Mouse (Mus musculus) CD4-positive helper T cell, adult 2 months (primary cell): ENCODE results near the gene Ppp1r27.
"Not testable (repeated sequence)": the region's sequence is repeated elsewhere in the genome, so short reads cannot be mapped to it uniquely, and the experiment has no call there.

Source experiments
- DNase-seq: peaks from one replicate; pipeline ENCODE4 v3.0.0-alpha.2; 2012; ENCODE audit warnings: low read depth, missing footprints, low spot score

Gene Ppp1r27

DNA sequence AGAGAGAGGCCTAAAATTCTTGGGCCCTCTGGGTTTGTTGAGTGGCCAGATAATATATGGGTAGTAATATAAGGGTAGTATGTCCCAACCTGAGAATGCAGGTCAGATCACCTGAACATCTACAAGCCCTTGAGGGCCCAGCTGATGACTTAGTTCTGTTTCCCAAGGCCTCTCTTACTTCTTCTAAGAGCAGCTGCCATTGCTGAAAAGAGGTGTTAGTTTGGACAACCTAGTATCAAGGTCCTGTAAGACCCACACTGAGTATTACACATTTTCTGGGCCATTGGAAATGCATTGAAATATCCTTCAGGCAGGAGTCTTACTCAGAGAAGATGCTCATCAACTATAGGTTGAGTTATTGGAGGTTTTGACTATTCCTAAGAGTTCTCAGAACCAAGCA, 25.0 kb upstream of the Ppp1r27 start:
- DNase-seq, result no peak

DNA sequence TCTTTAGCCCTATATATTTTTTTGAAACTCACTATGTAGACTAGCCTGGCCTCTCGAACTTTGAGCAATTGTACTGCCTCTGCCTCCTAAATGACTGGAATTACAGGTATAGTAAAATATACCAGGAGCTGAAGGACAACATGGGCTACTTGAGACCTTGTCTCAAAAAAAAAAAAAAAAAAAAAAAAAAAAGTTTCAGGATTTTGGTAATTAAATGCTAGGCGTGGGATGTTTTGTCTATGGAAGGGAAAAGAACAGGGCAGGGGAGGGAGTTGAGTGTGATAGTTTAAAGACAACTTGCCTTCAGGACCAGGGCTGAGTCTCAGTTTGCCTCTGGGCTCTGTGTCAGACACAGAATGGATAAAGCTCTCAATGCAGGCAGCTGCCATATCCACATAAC, 24.1 kb upstream of the Ppp1r27 start:
- DNase-seq, result no peak

DNA sequence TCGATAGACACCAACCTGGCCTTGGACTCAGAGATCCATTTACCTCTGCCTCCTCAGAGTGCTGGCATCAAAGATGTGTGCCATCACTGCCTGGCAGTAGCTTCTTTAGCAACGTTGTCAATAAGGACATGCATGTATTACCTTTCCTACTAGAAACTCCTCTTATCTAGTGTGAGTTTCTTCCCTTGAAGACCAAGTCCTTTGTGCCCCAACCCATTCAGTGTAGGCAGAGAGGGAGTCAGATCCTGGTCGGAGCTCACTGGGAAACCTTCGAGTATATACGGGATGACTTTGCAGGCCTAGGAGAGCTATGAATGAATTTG, 23.3 kb upstream of the Ppp1r27 start:
- no peak for DNase-seq

DNA sequence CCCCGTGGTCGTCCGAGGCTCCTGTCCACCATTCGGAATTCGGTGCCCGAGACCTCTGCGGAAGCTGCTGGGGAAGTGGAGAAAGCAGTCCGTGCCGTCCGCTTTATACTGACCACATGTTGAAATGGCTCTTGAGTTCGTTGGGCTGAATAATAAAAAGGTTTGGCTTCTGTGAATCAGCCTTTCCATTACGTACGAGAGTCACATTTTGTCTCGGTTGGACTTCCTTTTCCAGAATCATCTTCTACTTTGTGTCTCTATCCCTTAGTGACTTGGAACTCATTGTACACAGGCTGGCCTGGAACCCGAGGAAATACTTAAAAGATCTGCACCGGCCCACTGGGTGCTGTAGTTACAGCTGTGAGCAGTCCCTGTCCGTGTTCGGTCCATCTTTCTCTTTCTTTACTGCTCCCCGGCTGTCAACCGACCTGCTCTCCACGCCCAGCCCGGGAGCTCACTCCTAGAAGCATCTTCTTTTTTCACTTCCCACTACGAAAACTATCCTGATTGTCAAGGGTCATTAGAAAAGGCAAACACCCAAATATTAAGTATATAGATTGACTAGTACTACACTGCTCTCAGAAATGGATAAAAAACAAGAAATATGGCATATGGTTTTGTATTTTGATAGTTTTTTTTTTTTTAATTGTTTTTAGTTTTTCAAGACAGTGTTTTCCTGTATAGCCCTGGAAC, 22.8 kb upstream of the Ppp1r27 start:
- DNase-seq, result peak; percentile 87

DNA sequence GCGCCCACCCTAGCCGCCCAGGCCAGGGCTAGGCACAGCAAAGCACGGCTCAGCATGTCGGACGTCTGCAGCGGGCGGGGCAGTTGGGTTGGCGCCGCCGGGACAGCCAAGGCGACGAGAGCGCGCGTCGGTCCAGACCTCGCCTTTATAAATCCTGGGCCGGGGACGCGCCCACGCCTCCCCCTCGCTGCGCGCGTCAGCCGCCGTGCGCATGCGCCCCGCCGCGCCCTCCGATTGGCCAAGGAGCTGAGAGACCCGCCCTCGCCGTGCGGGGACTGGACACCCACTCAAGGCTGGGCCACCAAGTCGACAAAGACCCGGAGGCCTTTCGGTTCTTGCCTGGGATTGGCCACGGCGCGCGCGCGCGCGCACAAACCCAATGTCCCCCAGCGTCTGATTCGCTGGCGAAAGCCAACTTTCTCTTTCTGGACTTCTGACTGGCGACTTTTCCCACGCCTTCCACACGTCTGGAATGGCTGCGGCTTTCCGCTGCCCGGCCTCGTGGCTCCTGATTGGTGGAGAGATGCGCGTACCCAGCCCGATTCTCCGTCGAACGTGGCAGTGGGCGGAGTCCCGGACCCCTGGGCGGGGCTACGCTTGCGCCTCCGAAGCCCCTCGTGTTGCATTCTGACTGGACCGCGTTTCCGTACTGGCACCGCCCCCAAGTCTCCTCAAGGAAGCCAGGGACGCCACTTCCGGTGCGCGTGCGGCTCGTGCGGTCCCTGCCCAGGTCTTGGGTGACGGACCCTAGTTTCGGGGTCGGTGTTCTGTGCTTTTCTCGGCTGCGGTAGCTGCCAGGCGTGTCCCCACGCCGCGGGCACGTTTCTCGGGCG, 22.0 kb upstream of the Ppp1r27 start, which contains the start of gene P4hb:
Gene P4hb, minus strand, starts transcription at position 502 of the 833 bp plus-strand sequence.
- DNase-seq, result peak; percentile 100

DNA sequence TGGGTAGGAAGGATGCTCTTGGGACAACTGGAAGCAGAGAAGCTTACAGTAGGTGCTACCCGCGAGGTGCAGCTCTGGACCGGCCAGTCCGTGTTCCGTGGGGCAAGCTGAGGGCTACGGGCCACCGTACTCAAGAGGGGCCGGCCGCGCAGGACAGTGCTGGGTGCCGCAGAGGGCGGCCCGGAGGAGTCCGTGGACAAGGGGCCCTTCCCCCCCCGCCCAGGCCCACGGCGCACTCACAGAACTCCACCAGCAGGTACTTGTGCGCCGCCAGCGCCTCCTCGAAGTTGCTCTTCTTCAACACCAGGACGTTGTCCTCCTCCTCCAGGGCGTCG, 21.5 kb upstream of the Ppp1r27 start:
- no peak for DNase-seq

DNA sequence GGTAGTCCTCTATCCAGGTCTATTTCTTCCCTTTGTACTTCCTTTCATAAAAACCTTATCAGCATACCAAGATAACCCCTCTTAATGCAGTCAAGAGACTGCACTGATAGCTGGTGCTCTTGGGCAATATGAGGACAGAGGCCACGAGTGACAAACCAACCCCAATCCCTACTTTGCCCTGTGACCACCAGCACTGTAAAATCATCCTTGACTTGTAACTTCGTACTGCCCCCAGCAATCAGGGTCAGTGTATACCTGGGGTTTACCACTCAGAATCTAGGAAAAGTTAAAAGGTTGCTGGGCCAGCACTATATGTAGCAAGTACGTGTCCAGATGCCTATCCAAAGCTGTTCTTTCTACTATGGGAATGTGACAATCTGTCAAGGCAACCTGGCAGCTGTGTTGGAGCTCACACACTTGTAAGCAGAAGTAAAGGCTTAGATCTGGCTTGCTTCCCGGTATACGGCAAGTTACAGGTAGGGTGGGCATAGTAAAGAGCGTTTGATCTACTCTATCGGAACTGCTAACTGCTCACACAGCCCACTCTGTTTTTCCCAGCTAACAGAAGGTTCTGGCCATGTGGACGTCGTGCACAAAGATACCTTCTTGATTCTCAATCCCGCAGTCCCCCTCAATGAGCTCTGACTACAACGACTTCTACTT, 21.0 kb upstream of the Ppp1r27 start:
- DNase-seq, result no peak

DNA sequence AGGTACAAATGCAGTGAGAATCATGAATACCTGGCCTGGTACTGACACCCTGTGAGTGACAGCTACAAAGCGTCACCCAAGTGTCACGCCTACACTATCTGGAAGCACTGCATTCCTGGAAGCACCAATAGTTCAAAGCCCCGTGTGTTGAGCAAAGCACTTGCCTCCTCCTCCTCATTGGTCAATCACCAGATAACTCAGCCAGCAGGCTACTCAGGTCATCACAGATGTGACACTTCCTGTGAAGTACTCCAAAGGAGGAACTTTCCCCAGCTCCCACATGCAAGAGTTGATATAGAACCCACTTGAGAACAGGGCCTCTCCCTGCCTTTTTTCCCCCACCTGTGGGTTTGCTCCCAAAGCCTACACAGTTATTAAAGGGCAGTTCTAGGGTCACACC, 20.2 kb upstream of the Ppp1r27 start:
- no peak for DNase-seq

DNA sequence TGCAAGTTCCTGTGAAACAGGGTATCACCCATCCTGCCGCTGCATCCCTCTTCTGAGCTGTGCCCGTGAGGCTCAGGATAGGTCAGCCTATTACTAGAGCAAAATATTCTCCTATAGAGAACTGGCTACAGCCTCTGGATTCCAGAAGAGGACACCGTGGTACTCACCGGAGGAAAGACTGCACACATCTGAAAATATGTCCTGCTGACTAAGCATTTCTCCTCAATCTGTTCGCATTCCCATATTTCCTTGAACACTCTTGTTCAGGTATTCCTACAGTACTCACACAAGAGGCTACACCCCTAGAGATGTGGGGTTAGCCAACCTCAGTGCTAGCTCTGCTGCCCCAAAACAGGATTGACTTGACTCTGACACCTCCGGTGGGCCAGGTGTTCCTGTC, 17.4 kb upstream of the Ppp1r27 start:
- DNase-seq, result no peak

DNA sequence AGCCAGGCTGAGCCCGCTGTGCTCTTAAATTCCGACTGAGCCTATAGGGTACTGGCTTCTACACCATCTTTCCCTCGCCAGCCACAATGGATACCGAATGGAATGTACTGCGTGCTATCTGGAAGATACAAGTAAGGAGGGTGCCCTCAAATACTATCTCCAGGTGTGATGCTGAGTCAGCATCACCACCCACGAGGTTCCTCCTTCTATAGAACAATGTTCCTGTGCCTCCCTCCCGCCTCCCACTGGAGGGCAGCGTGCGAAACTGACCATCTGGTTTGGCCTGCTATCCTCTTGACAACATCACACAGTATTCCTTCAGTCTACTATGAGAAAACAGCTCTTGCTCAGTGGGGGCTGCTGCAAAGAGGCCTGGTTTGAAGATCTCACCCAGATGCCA, 14.2 kb upstream of the Ppp1r27 start:
- DNase-seq, result no peak

DNA sequence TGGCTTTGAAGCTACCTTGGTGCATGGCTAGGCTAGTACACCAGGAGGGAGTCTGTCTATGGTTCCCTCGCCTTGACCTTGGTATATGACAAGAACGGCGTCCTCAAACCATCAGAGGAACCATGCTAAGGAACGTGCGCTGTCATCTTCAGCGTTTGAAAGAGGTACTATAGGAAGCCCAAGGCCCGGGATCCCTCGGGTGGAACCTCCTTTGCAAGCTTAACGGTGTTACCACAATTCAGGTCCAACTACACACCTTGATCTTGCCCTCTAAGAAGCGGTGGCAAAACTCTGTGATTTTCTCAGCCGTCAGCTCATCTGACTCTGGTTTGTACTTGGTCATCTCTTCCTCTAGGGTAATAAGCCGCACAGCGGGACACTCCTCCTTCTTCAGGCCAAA, 12.0 kb upstream of the Ppp1r27 start:
- no peak for DNase-seq

DNA sequence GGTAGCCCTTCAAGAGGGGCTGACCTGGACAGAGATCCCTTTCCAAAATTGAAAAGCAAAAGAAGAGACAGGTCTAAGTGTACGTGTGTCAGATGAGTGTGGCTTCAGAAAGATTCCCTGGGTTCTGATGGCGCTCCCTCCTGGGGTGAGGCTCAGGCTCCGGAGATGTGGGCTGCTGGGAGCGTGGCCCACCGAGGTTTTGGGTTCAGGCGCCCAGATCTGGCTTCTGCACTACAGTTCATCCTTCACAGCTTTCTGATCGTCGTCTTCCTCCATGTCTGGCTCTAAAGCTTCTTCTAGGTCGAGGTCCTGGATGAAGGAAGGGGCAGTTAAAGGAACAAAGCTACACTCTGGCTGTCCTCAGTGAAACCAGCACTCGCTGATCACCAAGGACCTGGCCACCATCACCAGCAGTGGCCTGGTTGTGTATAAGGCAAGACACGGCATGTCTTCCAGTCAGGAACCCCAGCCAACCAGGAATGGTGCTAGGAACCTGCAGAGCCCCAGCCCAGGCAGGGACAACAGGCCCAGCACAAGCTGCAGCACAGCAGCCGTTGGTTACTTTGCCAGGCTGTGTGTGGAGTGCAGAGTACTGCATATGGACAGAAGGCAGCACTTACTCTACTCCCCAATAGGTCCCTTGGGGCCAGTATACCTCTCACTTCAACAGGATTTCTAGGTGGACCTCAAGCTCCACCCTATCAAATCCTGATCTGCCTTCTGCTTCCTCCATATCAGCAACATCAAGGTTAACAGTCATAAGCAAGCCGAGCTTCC, 10.2 kb upstream of the Ppp1r27 start:
- DNase-seq, result no peak

DNA sequence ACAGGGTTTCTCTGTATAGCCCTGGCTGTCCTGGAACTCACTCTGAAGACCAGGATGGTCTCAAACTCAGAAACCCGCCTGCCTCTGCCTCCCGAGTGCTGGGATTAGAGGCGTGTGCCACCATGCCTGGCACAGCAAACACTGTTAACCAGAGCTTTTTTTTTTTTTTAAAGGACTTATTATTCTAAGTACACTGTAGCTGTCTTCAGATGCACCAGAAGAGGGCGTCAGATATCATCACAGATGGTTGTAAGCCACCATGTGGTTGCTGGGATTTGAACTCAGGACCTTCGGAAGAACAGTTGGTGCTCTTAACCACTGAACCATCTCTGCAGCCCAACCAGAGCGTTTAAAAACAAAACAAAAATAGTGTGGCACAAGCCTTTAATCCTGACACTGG, 7.9 kb upstream of the Ppp1r27 start:
- DNase-seq, result not testable (repeated sequence)

DNA sequence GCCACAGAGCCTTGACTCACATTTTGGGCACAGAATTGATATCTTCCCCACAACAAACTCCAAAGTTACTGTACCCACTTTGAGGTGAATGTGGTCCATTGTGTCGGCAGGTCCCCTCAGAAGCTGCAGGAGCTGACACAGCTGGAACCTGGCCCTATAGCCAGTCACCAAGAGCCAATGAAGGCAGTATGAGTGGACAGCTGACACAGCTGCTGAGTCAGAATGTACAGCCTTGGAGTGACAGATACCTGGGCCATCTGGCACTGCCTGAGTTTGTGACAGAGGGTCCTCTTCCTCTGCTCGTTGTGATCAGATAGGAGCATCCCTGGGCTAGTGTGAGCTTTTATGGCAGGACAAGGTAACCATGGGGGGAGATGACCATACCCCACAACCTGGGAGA, 4.3 kb upstream of the Ppp1r27 start:
- DNase-seq, result no peak

DNA sequence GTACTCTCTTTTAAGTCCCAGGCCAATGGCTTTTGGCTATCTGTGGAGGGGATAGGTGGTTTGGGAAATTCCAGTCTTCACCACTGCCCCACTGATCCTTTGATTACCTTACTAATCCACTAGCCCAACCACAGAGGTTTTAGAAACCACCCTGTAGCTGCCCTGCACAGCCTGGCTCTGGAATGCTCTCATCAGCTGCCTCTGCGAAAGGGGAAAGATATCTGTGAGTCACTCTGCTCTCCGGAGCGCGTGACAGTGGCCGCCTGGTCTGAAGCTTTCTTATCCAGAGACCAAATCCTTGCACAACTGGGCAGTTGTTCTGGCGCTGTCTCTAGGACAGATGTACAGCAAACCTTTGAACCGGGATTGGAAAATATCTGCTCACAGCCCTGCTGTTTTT, 3.9 kb upstream of the Ppp1r27 start:
- DNase-seq, result no peak

DNA sequence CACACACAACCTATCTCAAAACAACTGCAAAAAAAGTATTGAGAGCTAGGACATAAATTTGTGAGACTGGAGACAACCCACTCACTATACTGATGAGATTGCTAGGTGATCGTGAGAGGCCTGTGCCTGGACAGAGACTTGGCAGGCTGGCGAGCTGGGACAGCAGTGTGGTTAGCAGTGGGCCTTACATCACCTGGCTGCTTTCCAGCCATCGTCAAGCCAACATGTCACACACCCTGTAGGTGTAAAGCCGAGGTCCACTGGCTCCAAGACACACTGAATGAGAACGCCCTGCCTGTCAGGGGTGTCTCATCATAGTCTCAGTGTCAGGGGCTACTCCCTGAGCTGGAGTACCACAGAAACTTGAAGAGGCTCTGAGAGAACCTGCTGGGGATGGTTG, 1.8 kb upstream of the Ppp1r27 start:
- DNase-seq, result no peak

DNA sequence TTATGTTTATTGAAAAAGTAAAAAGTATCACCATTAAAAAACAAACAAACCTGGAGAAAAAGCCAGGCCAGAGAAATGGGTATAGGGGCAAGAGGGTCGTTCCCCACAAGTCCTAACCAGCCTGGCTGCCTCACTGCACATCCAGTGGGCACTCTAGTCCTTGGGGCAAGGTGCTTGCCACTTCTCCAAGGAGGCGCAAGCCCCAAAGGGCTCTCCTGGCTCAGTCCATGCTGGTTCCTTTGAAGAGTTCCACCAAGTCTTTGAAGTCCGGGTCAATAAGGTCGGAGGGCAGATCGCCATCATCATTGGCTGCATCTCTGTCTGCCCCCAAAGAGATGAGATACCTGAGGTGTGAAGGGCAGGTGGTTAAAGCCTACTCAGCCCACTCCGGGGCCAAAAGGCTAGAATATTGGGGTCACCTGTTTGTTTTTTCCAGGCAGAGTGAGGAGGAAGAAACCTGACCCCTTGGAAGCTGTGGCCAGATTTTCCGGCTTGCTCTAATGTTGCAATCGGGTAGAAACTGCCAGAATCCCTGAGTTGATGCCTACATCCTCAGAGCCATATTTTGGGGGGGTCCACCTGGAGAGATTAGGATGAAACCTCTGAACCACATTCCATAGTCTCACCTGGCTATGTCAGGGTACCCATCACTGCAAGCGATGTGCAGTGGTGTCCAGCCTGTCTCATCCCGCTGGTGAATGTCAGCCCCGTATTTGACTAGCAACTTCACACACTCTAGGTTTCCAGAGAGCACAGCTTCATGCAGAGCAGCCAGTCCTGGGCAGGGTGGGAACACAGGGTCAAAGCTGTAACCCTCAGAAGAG, 734 bp downstream of the Ppp1r27 start:
- no peak for DNase-seq

DNA sequence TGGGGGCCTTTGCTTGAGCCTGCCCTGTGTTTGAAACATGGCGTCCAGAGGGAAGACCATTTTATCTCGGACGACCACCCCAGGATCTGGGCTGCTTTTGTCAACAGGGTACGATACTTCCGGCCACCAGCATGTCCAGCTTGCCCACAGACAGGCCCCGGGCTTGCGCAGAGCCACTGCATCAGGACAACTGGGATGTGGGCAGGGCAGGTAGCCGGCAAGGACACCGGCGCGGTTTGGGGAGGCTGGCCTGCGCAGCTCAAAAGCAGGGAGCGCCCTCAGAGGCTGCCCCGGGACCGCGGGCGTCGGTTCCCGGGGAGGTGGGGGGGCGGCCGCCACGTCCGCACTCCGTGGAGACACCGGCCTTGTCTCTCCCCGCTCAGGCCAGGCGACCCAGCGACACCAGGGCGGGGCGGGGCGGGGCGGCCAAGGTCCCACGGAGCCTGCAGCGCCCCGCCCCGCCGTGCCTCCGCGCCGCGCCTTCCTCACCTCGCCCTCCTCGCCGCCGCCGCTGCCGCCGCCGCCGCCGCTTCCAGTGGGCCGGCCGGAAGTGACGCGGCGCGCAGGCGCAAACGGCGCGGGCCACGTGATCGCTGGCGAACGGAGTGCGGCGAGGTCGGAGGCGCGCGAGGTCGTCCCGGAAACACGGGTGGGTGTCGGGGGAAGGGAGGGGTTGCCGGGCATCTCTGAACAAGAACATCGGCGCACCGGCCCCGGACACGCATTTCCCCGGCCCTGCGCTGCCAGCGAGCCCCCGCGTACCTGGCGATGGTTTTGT, 1.6 kb downstream of the Ppp1r27 start, which contains the start of gene Mcrip1:
Gene Mcrip1, minus strand, starts transcription at position 560 of the 778 bp plus-strand sequence.
- peak; percentile 94 for DNase-seq

DNA sequence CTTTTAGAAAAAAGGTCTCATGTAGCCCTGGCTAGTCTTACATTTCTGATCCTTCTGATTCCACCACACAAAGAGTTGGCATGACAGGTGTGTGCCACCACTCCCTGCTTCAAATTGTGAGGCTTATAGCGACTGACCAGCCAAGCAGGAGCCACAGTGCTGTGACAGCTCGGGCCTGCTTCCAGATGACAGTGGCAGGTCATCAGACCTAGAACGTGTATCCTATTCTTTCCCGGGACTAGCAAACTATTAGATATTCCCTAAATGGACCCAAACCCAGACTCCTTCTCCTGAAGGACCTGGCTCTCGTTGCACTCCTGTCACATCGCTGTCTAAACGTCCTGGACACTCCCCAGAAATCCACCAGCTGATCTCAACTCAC, 2.2 kb downstream of the Ppp1r27 start:
- DNase-seq, result no peak

DNA sequence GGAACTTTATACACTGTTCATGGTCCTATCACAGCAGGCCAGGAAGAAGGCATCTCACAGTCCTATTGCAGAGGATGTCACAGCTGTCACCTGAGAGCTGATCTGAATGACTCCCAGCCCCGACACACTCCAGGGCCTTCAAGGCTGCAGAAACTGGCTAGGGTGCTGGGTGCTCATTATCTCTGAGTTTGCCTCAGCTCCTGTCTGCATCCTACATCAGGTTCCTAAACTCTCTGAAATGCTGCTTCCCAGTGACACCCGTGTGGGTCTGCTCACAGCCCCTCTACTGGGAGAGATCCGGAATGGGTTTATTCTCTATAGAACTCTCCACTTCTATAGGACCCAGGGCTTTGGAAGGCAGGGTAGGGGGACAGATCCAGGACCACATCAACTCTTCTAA, 2.7 kb downstream of the Ppp1r27 start:
- DNase-seq, result no peak
